Mouse (Mus musculus): ENCODE results near the gene Myh9.

Myh9 gene

GRCm38 (mm10) chr15:77842047-77842843 lies at the start of gene Myh9:
Gene Myh9, minus strand, starts transcription at chr15:77842175.
- DNase-seq (ENCODE audit: low read depth in 2 of 2, low spot score in 2 of 2), result peak; percentile 96 to 97

GRCm38 (mm10) chr15:77891766-77892165 lies 49.8 kb upstream of the Myh9 start:
- DNase-seq (ENCODE audit: low read depth in 2 of 2, low spot score in 2 of 2), result no peak

- DNase-seq (ENCODE audit: low read depth in 2 of 2, low spot score in 2 of 2), result no peak
Measured at GRCm38 (mm10) chr15:77889761-77890422, 47.9 kb upstream of the Myh9 start.

GRCm38 (mm10) chr15:77888286-77888685 lies 46.3 kb upstream of the Myh9 start:
- no peak for DNase-seq (ENCODE audit: low read depth in 2 of 2, low spot score in 2 of 2)

- DNase-seq (ENCODE audit: low read depth in 2 of 2, low spot score in 2 of 2), result no peak
Measured at GRCm38 (mm10) chr15:77887093-77887488, 45.1 kb upstream of the Myh9 start.

DNA sequence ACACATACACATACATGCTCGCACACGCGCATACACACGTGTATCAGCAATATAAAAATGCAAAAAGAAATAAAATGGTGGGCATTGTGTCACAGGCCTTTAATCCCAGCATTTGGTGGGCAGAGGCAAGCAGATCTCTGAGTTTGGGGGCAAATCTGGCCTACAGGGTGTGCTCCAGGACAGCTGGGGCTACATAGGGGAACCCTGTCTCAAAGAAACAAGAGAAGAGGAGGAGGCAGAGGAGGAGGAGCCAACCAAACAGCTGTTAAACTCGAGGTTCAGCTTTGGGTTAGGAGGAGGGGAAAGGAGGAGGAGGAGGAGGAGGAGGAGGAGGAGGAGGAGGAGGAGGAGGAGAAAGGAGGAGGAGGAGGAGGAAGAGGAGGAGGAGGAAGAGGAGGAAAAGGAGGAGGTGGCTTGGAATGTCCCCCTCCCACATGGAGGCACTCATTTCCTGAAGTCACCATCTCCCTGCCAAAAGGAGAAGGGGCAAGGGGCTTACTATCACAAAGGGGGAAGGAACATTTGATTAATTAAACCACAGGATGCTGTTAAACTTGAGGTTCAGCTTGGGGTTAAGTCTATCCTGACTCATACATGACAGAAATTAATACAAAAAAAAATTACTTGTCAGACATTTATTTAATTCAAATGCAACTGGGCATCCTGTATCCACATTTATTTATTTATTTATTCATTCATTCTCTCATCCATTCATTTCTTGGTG lies 44.6 kb upstream of the Myh9 start:
- DNase-seq (ENCODE audit: low read depth in 2 of 2, low spot score in 2 of 2), result no peak

DNA sequence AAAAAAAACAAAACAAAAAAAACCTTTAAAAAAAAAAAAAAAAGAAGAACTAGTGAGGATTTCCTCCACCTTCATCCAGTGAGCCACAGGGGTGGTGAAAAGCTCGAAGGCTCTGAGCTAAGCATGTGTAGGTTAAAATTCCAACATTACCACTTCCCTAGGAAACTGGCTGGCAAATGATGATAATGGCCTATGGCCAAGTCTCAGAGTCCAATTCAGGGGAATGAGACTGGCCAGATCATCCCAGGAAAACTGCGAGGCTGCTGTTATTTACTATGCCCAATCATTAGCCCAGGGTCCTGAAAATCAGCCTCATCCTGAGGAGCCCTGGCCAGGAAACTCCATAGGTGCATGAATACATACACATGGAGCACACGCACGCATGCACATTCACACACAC lies 44.0 kb upstream of the Myh9 start:
- no peak for DNase-seq (ENCODE audit: low read depth in 2 of 2, low spot score in 2 of 2)

GRCm38 (mm10) chr15:77885159-77885558 lies 43.2 kb upstream of the Myh9 start:
- DNase-seq (ENCODE audit: low read depth in 2 of 2, low spot score in 2 of 2), result no peak

DNA sequence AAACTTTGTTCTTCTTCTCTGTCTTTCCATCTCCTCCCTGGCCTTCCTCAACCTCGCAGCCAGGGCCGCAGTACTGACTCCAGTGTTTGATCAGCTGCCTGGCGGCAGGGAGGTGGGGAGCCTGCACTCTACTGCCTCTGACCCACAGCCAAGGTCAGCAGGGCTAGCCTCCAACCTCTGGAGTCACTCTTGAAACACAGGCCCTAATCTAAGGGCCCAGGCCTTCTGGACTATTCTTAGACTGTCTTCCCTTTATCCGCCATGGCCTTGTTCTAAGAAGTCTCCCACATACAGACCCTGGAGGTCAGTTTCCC lies 41.7 kb upstream of the Myh9 start:
- DNase-seq (ENCODE audit: low read depth in 2 of 2, low spot score in 2 of 2), result no peak

- no peak for DNase-seq (ENCODE audit: low read depth in 2 of 2, low spot score in 2 of 2)
Measured at GRCm38 (mm10) chr15:77882797-77883696, 41.1 kb upstream of the Myh9 start.

DNA sequence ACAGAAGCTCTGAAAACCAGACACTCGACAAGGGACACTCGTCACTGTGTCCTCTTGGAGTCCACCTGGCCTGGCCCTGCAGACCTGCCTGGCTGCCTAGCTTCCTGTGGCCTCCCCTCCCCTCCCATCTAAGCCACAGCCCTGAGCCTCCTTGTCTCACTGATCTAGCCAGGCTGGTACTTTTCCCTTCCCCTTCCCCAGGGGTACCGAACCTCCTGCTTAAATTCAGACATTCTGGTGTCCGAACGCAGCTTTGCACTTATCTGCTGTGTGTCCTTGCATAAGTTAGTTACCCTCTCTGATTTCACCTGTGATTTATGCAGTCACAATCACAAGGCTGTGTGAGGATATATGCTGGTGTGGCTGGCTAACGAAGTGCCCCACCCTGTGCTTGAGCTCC lies 40.3 kb upstream of the Myh9 start:
- DNase-seq (ENCODE audit: low read depth in 2 of 2, low spot score in 2 of 2), result no peak

DNA sequence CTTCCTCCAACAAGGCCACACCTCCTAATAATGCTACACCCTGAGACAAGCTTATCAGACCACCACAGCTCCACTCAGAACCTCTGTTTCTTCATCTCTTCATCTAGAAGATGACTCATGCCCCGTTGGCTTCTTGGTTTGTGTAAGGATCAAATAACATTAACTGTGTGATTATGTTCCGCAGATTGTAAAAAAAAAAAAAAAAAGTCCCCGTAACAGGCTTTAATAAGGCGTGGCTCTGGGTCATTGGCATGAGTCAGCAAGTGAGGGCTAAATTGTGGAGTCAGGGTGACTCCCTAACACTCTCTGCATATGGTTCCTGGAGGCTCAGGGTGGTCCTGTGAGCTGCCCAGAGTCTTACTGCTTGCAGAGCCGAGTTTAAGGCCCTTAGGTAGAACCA lies 39.7 kb upstream of the Myh9 start:
- DNase-seq (ENCODE audit: low read depth in 2 of 2, low spot score in 2 of 2), result no peak

DNA sequence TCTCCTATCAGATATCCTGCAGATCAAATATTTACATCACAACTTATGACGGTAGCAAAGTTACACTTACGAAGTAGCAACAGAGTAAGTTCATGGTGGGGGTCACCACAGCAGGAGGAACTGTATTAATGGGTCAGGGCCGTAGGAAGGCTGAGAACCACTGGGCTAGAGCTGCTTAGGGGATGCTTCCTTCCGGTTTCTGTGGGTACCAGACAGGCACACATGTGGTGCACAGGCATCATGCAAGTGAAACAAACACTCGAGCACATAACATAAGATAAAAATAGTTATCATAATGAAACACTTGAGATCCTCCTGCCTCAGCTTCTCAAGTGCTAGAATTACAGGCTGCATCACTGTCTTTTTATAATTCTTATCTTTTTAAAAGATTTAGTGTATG lies 38.8 kb upstream of the Myh9 start:
- no peak for DNase-seq (ENCODE audit: low read depth in 2 of 2, low spot score in 2 of 2)

GRCm38 (mm10) chr15:77879756-77880155 lies 37.8 kb upstream of the Myh9 start:
- DNase-seq (ENCODE audit: low read depth in 2 of 2, low spot score in 2 of 2), result no peak

- peak; percentile 53 to 66 for DNase-seq (ENCODE audit: low read depth in 2 of 2, low spot score in 2 of 2)
Measured at GRCm38 (mm10) chr15:77877209-77877608, 35.2 kb upstream of the Myh9 start.

GRCm38 (mm10) chr15:77876716-77877115 lies 34.7 kb upstream of the Myh9 start:
- no peak for DNase-seq (ENCODE audit: low read depth in 2 of 2, low spot score in 2 of 2)

DNA sequence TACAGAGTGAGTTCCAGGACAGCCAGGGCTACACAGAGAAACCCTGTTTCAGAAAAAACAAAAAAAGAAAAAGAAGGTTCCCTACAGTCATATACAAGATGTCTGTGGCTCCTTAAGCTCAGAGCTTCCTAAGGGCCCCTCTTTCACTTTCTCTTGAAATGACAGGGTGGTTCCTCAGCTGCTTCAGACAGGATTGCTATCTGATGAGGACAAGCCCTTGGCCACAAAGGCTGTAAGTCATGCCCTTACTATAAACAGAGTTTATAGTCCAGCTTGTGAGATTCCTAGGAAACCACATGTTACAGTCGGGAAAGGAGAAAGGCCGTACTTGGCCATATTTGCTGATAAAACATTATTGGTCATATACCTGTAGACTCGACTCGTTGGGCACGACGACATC lies 34.0 kb upstream of the Myh9 start:
- DNase-seq (ENCODE audit: low read depth in 2 of 2, low spot score in 2 of 2), result no peak

DNA sequence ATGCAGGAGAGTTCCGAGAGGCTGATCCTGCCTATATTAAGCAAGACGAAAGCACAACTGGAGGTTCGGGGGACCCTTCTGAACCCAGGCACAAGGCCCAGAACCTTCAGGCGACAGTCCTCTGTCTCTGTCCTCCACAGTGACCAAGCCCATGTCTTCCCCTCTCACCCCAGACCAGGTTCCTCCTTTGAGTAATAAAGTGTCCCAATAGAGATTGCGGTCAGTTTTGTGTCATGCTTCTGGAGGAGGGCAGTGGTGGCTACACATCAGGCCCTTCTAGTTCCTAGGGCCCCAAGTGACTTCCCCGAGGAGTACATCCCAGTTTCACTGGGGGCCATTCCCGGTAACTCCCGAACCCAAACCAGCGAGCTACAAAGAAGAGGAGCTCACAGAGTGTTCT lies 32.8 kb upstream of the Myh9 start:
- no peak for DNase-seq (ENCODE audit: low read depth in 2 of 2, low spot score in 2 of 2)

DNA sequence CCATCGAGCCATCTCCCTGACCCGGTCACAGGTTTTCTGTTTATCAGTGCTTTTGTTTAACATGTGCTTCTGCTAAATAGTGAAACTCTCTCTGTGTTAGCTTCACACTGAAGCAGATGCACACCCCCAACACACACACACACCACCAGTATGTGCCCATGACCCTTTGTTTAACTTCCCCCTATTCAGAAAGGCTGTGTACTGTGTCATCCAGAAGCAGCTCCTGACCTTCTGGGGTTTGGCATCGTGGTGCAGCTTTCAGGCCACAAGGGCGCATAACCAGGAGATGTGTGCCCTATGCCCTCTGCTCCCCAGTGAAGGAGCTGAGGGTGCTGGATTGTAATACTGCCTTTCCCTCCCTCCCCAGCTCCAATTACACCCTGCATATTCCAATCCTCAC lies 32.3 kb upstream of the Myh9 start:
- no peak for DNase-seq (ENCODE audit: low read depth in 2 of 2, low spot score in 2 of 2)

DNA sequence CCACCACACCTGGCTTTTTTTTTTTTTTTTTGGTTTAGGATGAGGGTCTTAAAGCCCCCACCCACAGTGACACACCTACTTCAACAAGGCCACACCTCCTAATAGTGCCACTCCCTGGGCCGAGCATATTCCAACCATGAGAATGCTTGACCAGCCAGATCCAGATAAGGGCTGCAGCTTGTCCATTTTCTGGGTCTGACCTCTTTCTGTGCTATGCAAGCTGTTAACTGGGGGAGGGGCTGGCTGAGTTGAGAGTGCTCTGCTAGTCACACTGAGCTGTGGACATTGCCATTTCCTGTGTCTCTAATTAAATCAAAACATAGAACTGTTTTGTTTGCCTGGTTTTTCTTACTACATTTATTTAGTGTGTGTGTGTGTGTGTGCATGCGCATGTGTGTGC lies 31.6 kb upstream of the Myh9 start:
- DNase-seq (ENCODE audit: low read depth in 2 of 2, low spot score in 2 of 2), result no peak

- no peak for DNase-seq (ENCODE audit: low read depth in 2 of 2, low spot score in 2 of 2)
Measured at GRCm38 (mm10) chr15:77872996-77873395, 31.0 kb upstream of the Myh9 start.
